Mouse (Mus musculus) ES-E14 (cell line): Measurements from ENCODE around the gene Sorcs3.

Experiments used
- HCFC1 ChIP-seq: IDR thresholded peaks from 2 replicates; pipeline ENCODE4 v1.6.1; 2012; ENCODE audit warnings: low read length, inconsistent platforms, borderline replicate concordance; ENCODE audit not compliant: insufficient read depth
- MAFK ChIP-seq: IDR thresholded peaks from 2 replicates; pipeline ENCODE4 v1.6.1; 2014; ENCODE audit warnings: mild to moderate bottlenecking, low read depth, low read length, inconsistent platforms; ENCODE audit not compliant: insufficient read depth
- ZNF384 ChIP-seq: IDR thresholded peaks from 2 replicates; pipeline ENCODE4 v1.6.1; 2012; ENCODE audit warnings: low read depth, low read length, inconsistent platforms

DNA sequence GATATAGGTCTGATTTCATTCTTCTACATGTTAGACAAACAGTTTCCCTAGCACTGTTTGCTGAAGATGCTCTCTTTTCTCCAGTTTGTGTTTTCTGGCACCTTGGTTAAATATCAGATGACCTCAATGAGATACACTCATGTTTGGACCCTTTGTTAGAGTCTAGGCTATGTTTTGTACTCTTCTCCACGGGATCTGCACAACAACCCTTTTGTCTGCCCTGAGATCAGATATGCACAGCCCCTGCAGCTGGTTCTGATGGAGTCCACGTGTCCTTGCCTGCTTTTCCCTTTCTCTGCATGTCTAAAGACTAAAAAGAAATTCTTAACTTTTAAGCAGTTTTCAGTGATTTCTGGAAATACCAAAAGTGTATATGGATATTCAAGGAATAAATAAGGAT lies 273.0 kb downstream of the Sorcs3 start:
- TF ChIP-seq HCFC1 (no peak), MAFK (no peak), ZNF384 (no peak)
